Mouse (Mus musculus): ENCODE measurements around the gene S100a10. TPM values are rescaled to one million over a fixed set of nuclear protein-coding genes. Genes with fewer than 3 reads are reported as not detected.
A peak's percentile ranks its signal among the peaks of the same experiment; 100 is the strongest.

S100a10 gene
- polyA plus RNA-seq, 1 experiment from 2014 or later = 121 TPM

GRCm38 (mm10) chr3:93566892-93567291 lies 12.0 kb downstream of the S100a10 start:
- Histone ChIP-seq H3K9me3 (replicated peaks; ENCODE audit: control insufficient read depth, low read length) (no peaks in the 10 kb centered on the region), H3K4me1 (ENCODE audit: control insufficient read depth, insufficient read depth, low read length) (no peaks in the 10 kb centered on the region)

GRCm38 (mm10) chr3:93567721-93568120 lies 12.8 kb downstream of the S100a10 start:
- H3K9me3 ChIP-seq (replicated peaks; ENCODE audit: control insufficient read depth, low read length) = no peaks in the 10 kb centered on the region
- WGBS = 97% methylated on average over 6 of the region's 6 CpGs

More at GRCm38 (mm10) chr3:93566892-93567291, 12.0 kb downstream of the S100a10 start:
- WGBS = 95% methylated on average over 3 of the region's 3 CpGs
- ATAC-seq (no peak), DNase-seq (ENCODE audit: low spot score) (no peak)
- Histone ChIP-seq H3K9ac (ENCODE audit: low read length) (no peak overlapping the region), H3K27ac (ENCODE audit: low read depth, low read length) (no peak overlapping the region), H3K4me3 (ENCODE audit: low read depth, low read length) (no peak overlapping the region), H3K36me3 (ENCODE audit: control insufficient read depth, insufficient read depth, low read length) (no peaks in the 10 kb centered on the region), H3K4me2 (ENCODE audit: low read length) (no peak overlapping the region), H3K27me3 (replicated peaks; ENCODE audit: control insufficient read depth, insufficient read depth, low read length) (no peaks in the 10 kb centered on the region)

GRCm38 (mm10) chr3:93568428-93569040 lies 13.7 kb downstream of the S100a10 start:
- WGBS = 70% methylated on average over 7 of the region's 7 CpGs
- no peak overlapping the region for H3K4me2 ChIP-seq (ENCODE audit: low read length)
- no peak overlapping the region for H3K27ac ChIP-seq (ENCODE audit: low read depth, low read length)
- H3K9me3 ChIP-seq (replicated peaks; ENCODE audit: control insufficient read depth, low read length) = no peaks in the 10 kb centered on the region
- no peaks in the 10 kb centered on the region for H3K36me3 ChIP-seq (ENCODE audit: control insufficient read depth, insufficient read depth, low read length)
- DNase-seq (ENCODE audit: low spot score) (peak; percentile 62), ATAC-seq (peak; percentile 50; the same call in 1 of the 2 replicates)
- no peak overlapping the region for H3K4me3 ChIP-seq (ENCODE audit: low read depth, low read length)
- H3K9ac ChIP-seq (ENCODE audit: low read length) = no peak overlapping the region
- no peaks in the 10 kb centered on the region for H3K4me1 ChIP-seq (ENCODE audit: control insufficient read depth, insufficient read depth, low read length)
- no peaks in the 10 kb centered on the region for H3K27me3 ChIP-seq (replicated peaks; ENCODE audit: control insufficient read depth, insufficient read depth, low read length)

More at GRCm38 (mm10) chr3:93567721-93568120, 12.8 kb downstream of the S100a10 start:
- Histone ChIP-seq H3K27me3 (replicated peaks; ENCODE audit: control insufficient read depth, insufficient read depth, low read length) (no peaks in the 10 kb centered on the region), H3K36me3 (ENCODE audit: control insufficient read depth, insufficient read depth, low read length) (no peaks in the 10 kb centered on the region), H3K4me2 (ENCODE audit: low read length) (no peak overlapping the region), H3K4me3 (ENCODE audit: low read depth, low read length) (no peak overlapping the region), H3K4me1 (ENCODE audit: control insufficient read depth, insufficient read depth, low read length) (no peaks in the 10 kb centered on the region), H3K9ac (ENCODE audit: low read length) (no peak overlapping the region), H3K27ac (ENCODE audit: low read depth, low read length) (no peak overlapping the region)
- ATAC-seq = no peak
- DNase-seq (ENCODE audit: low spot score) = no peak

DNA sequence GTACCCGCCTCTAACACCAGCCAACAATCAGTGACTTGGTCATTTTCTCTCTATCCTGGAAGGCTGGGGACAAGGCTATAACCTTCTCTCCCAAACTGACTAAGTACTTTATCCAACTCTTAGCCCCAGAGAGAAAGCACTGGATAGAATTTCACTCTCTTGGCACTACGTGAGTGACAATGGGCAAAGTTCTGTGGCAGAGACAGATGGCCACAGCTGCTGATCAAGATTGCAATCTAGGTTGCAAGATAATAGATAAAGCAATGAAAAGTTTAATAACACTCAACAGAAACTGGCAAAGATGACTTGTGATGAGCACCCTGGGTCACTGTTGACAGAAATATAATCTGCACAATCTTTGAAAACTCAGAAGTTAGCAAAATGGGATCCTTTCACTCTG lies 14.2 kb downstream of the S100a10 start:
- Histone ChIP-seq H3K27ac (ENCODE audit: low read depth, low read length) (no peak overlapping the region), H3K9ac (ENCODE audit: low read length) (no peak overlapping the region), H3K4me2 (ENCODE audit: low read length) (no peak overlapping the region), H3K4me3 (ENCODE audit: low read depth, low read length) (no peak overlapping the region), H3K27me3 (replicated peaks; ENCODE audit: control insufficient read depth, insufficient read depth, low read length) (no peaks in the 10 kb centered on the region), H3K4me1 (ENCODE audit: control insufficient read depth, insufficient read depth, low read length) (no peaks in the 10 kb centered on the region), H3K36me3 (ENCODE audit: control insufficient read depth, insufficient read depth, low read length) (no peaks in the 10 kb centered on the region), H3K9me3 (replicated peaks; ENCODE audit: control insufficient read depth, low read length) (no peaks in the 10 kb centered on the region)
- WGBS = 74% methylated on average over 2 of the region's 2 CpGs
- DNase-seq (ENCODE audit: low spot score) = no peak
- ATAC-seq = no peak

DNA sequence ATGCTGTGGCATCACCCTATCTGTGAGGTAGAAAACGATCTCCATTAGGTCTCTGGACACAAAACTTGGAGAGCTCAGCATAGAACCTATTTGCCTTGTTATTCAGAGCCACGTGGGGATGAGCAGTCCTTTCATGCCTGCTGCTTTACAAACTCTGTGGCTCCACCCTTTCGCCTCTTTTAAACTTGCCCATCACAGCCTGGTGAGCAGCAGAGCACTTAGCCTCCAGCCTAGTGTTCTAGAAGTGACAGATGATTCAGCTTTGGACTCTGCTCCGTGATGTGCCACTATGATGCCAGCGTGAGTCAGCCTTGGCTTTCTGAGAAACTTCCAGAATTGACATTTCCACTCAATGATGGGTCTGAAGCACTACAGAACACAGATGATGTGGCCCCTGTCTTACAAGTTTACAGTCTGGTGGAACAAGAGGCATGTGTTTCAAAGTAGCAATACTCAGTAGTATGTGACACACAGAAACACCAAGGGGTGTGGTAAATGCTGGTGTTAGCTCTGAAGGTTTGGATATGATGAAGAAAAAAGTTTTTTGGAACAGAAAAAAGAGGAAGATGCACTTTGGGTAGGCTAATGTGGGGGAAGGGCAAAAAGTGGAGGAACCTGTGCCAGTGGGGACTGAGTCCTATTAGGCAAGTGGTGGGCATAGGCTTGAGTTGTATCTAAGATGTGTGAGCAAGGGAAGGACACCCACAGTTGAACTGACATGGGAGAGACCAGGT lies 17.3 kb downstream of the S100a10 start:
- Histone ChIP-seq H3K36me3 (ENCODE audit: control insufficient read depth, insufficient read depth, low read length) (no peaks in the 10 kb centered on the region), H3K4me1 (ENCODE audit: control insufficient read depth, insufficient read depth, low read length) (no peaks in the 10 kb centered on the region), H3K4me2 (ENCODE audit: low read length) (no peak overlapping the region), H3K27me3 (replicated peaks; ENCODE audit: control insufficient read depth, insufficient read depth, low read length) (no peaks in the 10 kb centered on the region), H3K9me3 (replicated peaks; ENCODE audit: control insufficient read depth, low read length) (no peaks in the 10 kb centered on the region), H3K27ac (ENCODE audit: low read depth, low read length) (no peak overlapping the region), H3K9ac (ENCODE audit: low read length) (no peak overlapping the region), H3K4me3 (ENCODE audit: low read depth, low read length) (no peak overlapping the region)
- WGBS = 67% methylated on average over 5 of the region's 5 CpGs
- DNase-seq (ENCODE audit: low spot score) = no peak
- ATAC-seq = no peak

GRCm38 (mm10) chr3:93579317-93580038 lies 24.6 kb downstream of the S100a10 start:
- no peak for ATAC-seq
- 76% methylated on average over 6 of the region's 6 CpGs for WGBS
- H3K9me3 ChIP-seq (replicated peaks; ENCODE audit: control insufficient read depth, low read length) = no peaks in the 10 kb centered on the region
- no peaks in the 10 kb centered on the region for H3K36me3 ChIP-seq (ENCODE audit: control insufficient read depth, insufficient read depth, low read length)
- no peaks in the 10 kb centered on the region for H3K4me1 ChIP-seq (ENCODE audit: control insufficient read depth, insufficient read depth, low read length)
- no peak overlapping the region for H3K4me2 ChIP-seq (ENCODE audit: low read length)
- no peak overlapping the region for H3K9ac ChIP-seq (ENCODE audit: low read length)
- H3K27me3 ChIP-seq (replicated peaks; ENCODE audit: control insufficient read depth, insufficient read depth, low read length) = no peaks in the 10 kb centered on the region
- no peak for DNase-seq (ENCODE audit: low spot score)
- no peak overlapping the region for H3K4me3 ChIP-seq (ENCODE audit: low read depth, low read length)
- H3K27ac ChIP-seq (ENCODE audit: low read depth, low read length) = no peak overlapping the region

DNA sequence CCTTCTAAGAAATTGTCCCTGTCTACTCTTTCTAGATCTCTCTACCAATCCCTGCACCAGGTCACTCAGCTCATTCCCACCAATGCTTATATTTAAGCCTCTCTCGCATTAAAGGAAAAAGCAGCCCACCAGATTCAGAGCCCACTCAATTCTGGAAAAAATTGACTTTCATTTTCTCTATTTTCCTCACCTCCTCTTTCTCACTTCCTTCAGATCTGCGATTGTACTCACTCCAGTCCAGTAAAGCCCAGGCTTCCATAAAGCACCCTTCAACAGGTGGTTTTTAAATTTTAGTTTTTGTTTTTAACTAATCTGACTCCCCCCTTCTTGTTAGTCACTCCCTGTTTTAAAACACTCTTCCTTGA lies 25.1 kb downstream of the S100a10 start:
- no peak for ATAC-seq
- Histone ChIP-seq H3K4me2 (ENCODE audit: low read length) (no peak overlapping the region), H3K27me3 (replicated peaks; ENCODE audit: control insufficient read depth, insufficient read depth, low read length) (no peaks in the 10 kb centered on the region), H3K9ac (ENCODE audit: low read length) (no peak overlapping the region), H3K4me3 (ENCODE audit: low read depth, low read length) (no peak overlapping the region), H3K4me1 (ENCODE audit: control insufficient read depth, insufficient read depth, low read length) (no peaks in the 10 kb centered on the region), H3K9me3 (replicated peaks; ENCODE audit: control insufficient read depth, low read length) (no peaks in the 10 kb centered on the region), H3K36me3 (ENCODE audit: control insufficient read depth, insufficient read depth, low read length) (no peaks in the 10 kb centered on the region), H3K27ac (ENCODE audit: low read depth, low read length) (no peak overlapping the region)
- 91% methylated on average over 2 of the region's 2 CpGs for WGBS
- no peak for DNase-seq (ENCODE audit: low spot score)

- Histone ChIP-seq H3K4me1 (ENCODE audit: control insufficient read depth, insufficient read depth, low read length) (no peaks in the 10 kb centered on the region), H3K4me3 (ENCODE audit: low read depth, low read length) (no peak overlapping the region), H3K27me3 (replicated peaks; ENCODE audit: control insufficient read depth, insufficient read depth, low read length) (no peaks in the 10 kb centered on the region), H3K27ac (ENCODE audit: low read depth, low read length) (no peak overlapping the region), H3K9me3 (replicated peaks; ENCODE audit: control insufficient read depth, low read length) (no peaks in the 10 kb centered on the region), H3K9ac (ENCODE audit: low read length) (no peak overlapping the region), H3K4me2 (ENCODE audit: low read length) (no peak overlapping the region), H3K36me3 (ENCODE audit: control insufficient read depth, insufficient read depth, low read length) (no peaks in the 10 kb centered on the region)
- no peak for ATAC-seq
- WGBS = 49% methylated on average over 2 of the region's 2 CpGs
- DNase-seq (ENCODE audit: low spot score) = no peak
These were observed 26.1 kb downstream of the S100a10 start for GRCm38 (mm10) chr3:93580946-93581345.

GRCm38 (mm10) chr3:93581687-93582086 lies 26.8 kb downstream of the S100a10 start:
- no peak for ATAC-seq
- H3K4me2 ChIP-seq (ENCODE audit: low read length) = no peak overlapping the region
- no peak overlapping the region for H3K27ac ChIP-seq (ENCODE audit: low read depth, low read length)
- WGBS = 95% methylated on average over 4 of the region's 4 CpGs
- DNase-seq (ENCODE audit: low spot score) = no peak
- H3K9ac ChIP-seq (ENCODE audit: low read length) = no peak overlapping the region
- H3K4me3 ChIP-seq (ENCODE audit: low read depth, low read length) = no peak overlapping the region
- no peaks in the 10 kb centered on the region for H3K36me3 ChIP-seq (ENCODE audit: control insufficient read depth, insufficient read depth, low read length)
- H3K9me3 ChIP-seq (replicated peaks; ENCODE audit: control insufficient read depth, low read length) = no peaks in the 10 kb centered on the region
- H3K27me3 ChIP-seq (replicated peaks; ENCODE audit: control insufficient read depth, insufficient read depth, low read length) = no peaks in the 10 kb centered on the region
- no peaks in the 10 kb centered on the region for H3K4me1 ChIP-seq (ENCODE audit: control insufficient read depth, insufficient read depth, low read length)

Measured in forebrain, embryonic 14.5 days (tissue).